Mouse (Mus musculus) heart, embryonic 13.5 days (tissue): ENCODE results near the gene Ildr1. TPM values are rescaled to one million over a fixed set of nuclear protein-coding genes. Genes with fewer than 3 reads are reported as not detected.

ENCODE experiments used
- ATAC-seq: fragments of 200-750 bp; cut with Nextera tagmentation; 2 replicates; pipeline ENCODE4 v1.8.0; 2017; ENCODE audit warnings: moderate TSS enrichment; ENCODE audit not compliant: insufficient number of reproducible peaks, low FRiP score, low TSS enrichment; ENCODE audit errors: extremely low read depth
- H3K27ac ChIP-seq: fragments of 300-500 bp; sonication (generic); replicated peaks from 2 replicates; pipeline ENCODE4 v1.5.1; 2015; ENCODE audit warnings: moderate library complexity, mild to moderate bottlenecking, inconsistent platforms
- H3K27me3 ChIP-seq: fragments of 300-500 bp; sonication (generic); replicated peaks from 2 replicates; pipeline ENCODE4 v1.6.1; 2015; ENCODE audit warnings: mild to moderate bottlenecking, inconsistent platforms
- H3K36me3 ChIP-seq: fragments of 300-500 bp; sonication (generic); 2 replicates; pipeline ENCODE4 v1.6.1; 2015; ENCODE audit warnings: mild to moderate bottlenecking, inconsistent platforms
- H3K4me1 ChIP-seq: fragments of 300-500 bp; sonication (generic); 2 replicates; pipeline ENCODE4 v1.6.1; 2015; ENCODE audit warnings: inconsistent platforms
- H3K4me2 ChIP-seq: fragments of 300-500 bp; sonication (generic); 2 replicates; pipeline ENCODE4 v1.6.1; 2015; ENCODE audit warnings: inconsistent platforms, mild to moderate bottlenecking, moderate library complexity
- H3K4me3 ChIP-seq: fragments of 300-500 bp; sonication (generic); 2 replicates; pipeline ENCODE4 v1.5.1; 2015; ENCODE audit warnings: moderate library complexity, mild to moderate bottlenecking, inconsistent platforms
- H3K9ac ChIP-seq: fragments of 300-500 bp; sonication (generic); 2 replicates; pipeline ENCODE4 v1.6.1; 2015; ENCODE audit warnings: inconsistent platforms, mild to moderate bottlenecking, moderate library complexity
- H3K9me3 ChIP-seq: fragments of 300-500 bp; sonication (generic); 2 replicates; pipeline ENCODE4 v1.6.1; 2016; ENCODE audit warnings: inconsistent platforms
- WGBS: fragments of 180-500 bp; shearing (Covaris S2); methylation state at CpG from one replicate; pipeline ENCODE4 v1.1.7; 2015; ENCODE audit warnings: mixed read lengths; 5-methylcytosine and 5-hydroxymethylcytosine counted together
- polyA plus RNA-seq: library from polyadenylated mRNA; unstranded; fragments of >200 nt; fragmentation: Nextera tagmentation; extraction: Ambion mirVana; gene quantifications from 2 replicates; pipeline ENCODE4 v1.2.1, GENCODE M21; 2015

The Ildr1 gene
- polyA plus RNA-seq, 1 experiment from 2014 or later = 0.17 TPM

DNA sequence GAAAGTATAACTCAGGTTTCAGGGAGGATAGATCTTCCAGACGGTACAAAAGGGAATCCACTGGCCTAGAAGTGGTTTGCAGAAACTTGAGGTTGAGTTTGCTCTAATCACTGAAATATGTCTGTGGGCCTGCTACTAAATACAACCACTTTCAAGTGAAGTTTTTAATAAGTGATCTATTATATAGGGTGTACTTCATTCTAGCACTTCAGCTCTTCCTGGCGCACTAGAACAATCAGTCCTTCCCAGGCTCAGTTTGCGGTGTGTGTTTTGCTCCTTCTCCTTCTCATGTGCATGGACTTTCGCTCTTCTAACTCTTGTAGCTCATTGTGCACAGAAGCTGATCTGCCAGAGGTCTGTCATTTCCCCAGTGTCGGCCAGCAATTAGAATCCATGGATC, 79.2 kb downstream of the Ildr1 start:
- ATAC-seq = no peak
- H3K27ac ChIP-seq = no peak overlapping the region

DNA sequence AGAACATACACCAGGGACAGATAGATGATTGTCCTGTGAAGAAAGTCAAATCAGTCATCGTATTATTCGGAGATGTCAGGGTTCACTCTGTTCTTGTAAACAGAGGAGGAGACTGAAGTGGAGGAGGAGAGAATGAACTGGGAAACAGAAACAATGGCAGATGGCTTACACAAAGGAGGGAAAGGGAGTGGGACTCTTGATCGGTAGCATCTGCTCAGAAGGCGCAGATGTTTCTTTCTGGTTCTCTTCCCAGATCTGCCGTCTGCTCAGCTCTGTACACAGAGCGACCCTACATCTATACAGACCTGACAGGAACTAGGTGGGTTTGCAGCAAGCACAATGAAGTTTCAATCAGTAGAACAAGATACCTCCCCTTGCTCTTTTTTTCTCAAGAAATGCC, 81.9 kb downstream of the Ildr1 start:
- Histone ChIP-seq H3K4me2 (no peak overlapping the region), H3K36me3 (no peaks in the 10 kb centered on the region), H3K4me3 (no peak overlapping the region), H3K4me1 (no peaks in the 10 kb centered on the region), H3K9me3 (no peaks in the 10 kb centered on the region), H3K27ac (no peak overlapping the region), H3K27me3 (no peaks in the 10 kb centered on the region), H3K9ac (no peak overlapping the region)
- ATAC-seq = no peak
- 83% methylated on average over 6 of the region's 6 CpGs for WGBS

More for the DNA sequence above, 79.2 kb downstream of the Ildr1 start:
- Histone ChIP-seq H3K9ac (no peak overlapping the region), H3K4me2 (no peak overlapping the region), H3K4me3 (no peak overlapping the region), H3K9me3 (no peaks in the 10 kb centered on the region), H3K27me3 (no peaks in the 10 kb centered on the region), H3K4me1 (no peaks in the 10 kb centered on the region), H3K36me3 (no peaks in the 10 kb centered on the region)
- WGBS = 86% methylated on average over 5 of the region's 5 CpGs

Other genes starting within 250 kb of the Ildr1 start
- 0.41 TPM in 1 of 2 replicates, not detected in the other for gene Stfa3, start 238.6 kb upstream of the Ildr1 start, polyA plus RNA-seq
- 0.05 and 0.07 TPM in 2 replicates for gene Casr, start 131.8 kb upstream of the Ildr1 start, polyA plus RNA-seq
- gene Cd86, start 27.9 kb upstream of the Ildr1 start, polyA plus RNA-seq = 1.2 and 1.3 TPM in 2 replicates
- gene Slc15a2, start 91.0 kb downstream of the Ildr1 start, polyA plus RNA-seq = 1.4 and 2.0 TPM in 2 replicates
- gene Iqcb1, start 134.4 kb downstream of the Ildr1 start, polyA plus RNA-seq = 28.4 and 28.9 TPM in 2 replicates
- gene Eaf2, start 181.0 kb downstream of the Ildr1 start, polyA plus RNA-seq = 0.40 and 0.97 TPM in 2 replicates
- gene Golgb1, start 181.2 kb downstream of the Ildr1 start, polyA plus RNA-seq = 61.9 and 64.3 TPM in 2 replicates
- 5.5 and 5.8 TPM in 2 replicates for gene Hcls1, start 241.0 kb downstream of the Ildr1 start, polyA plus RNA-seq